Comparison of ENCODE assay signal across 9 mouse cellular contexts in the genomic region with DNA sequence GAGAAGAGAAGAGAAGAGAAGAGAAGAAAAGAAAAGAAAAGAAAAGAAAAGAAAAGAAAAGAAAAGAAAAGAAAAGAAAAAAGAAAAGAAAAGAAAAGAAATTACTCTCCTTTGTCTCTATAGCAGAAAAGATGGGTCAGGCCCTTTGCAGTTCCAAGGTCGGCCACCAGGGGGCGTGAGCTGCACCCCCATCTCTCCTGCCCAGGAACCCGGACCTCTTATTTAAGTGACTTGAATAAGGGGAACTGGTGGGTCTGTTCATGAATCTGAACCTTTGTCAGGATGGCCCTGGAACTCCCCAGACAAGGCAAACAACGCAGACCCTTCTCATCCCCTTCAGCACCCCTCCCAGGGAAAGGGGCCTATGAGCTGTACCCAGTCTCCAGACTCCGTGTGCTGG. TPM values are rescaled to one million over a fixed set of nuclear protein-coding genes. Genes with fewer than 3 reads are reported as not detected.
A peak's percentile ranks its signal among the peaks of the same experiment; 100 is the strongest.
DNase-seq lines count a peak whose midpoint lies in the region; ATAC-seq and TF ChIP-seq lines count a peak whose summit lies in the region.
"Had no signal": no experiment of that assay in that cellular context is flagged by ENCODE, and none has a peak within 500 bp of the region (broad histone marks: within the 10 kb centered on the region; RNA-seq: fewer than 3 reads in every experiment).

No protein-coding gene starts in this region.

- DNase-seq in CD8-positive naive resting alpha-beta T cell, adult 2 months (ENCODE audit: low read depth in 2 of 2, low spot score in 2 of 2) = peak; percentile 67 to 68
- DNase-seq in forebrain, embryonic 14.5 days (ENCODE audit: low spot score) = no peak
- DNase-seq in Muller cell, postnatal 12 days (ENCODE audit: inconsistent ontology term) = no peak

- no peak overlapping the region for H3K27ac ChIP-seq in intestine, postnatal 0 days (ENCODE audit: low read depth, low read length)
- no peak overlapping the region for H3K27ac ChIP-seq in intestine, embryonic 15.5 days
- H3K27ac ChIP-seq in bone marrow, adult 2 months (ENCODE audit: control insufficient read depth, insufficient read depth, low read depth, low read length, poor library complexity) = no peak overlapping the region
- no peak overlapping the region for H3K27ac ChIP-seq in olfactory bulb, adult 2 months (ENCODE audit: insufficient read depth, low read depth, low read length)
- no peak overlapping the region for H3K27ac ChIP-seq in forebrain, embryonic 14.5 days (ENCODE audit: low read depth, low read length)
- no peak overlapping the region for H3K27ac ChIP-seq in midbrain, embryonic 13.5 days

- TF ChIP-seq POLR2A in bone marrow, adult 2 months (IDR thresholded peaks at IDR 0.05; ENCODE audit: borderline replicate concordance, control insufficient read depth, low read depth, low read length) = no peak
- no peak for TF ChIP-seq POLR2A in olfactory bulb, adult 2 months (IDR thresholded peaks at IDR 0.05; ENCODE audit: insufficient read depth, low read depth, low read length)

- H3K36me3 ChIP-seq in intestine, postnatal 0 days (ENCODE audit: control insufficient read depth, insufficient read depth) = no peaks in the 10 kb centered on the region
- H3K36me3 ChIP-seq in intestine, embryonic 15.5 days = no peaks in the 10 kb centered on the region
- H3K36me3 ChIP-seq in forebrain, embryonic 14.5 days (ENCODE audit: control insufficient read depth, insufficient read depth, low read length) = no peaks in the 10 kb centered on the region
- H3K36me3 ChIP-seq in midbrain, embryonic 13.5 days = no peaks in the 10 kb centered on the region

- H3K4me2 ChIP-seq in intestine, postnatal 0 days (replicated peaks; ENCODE audit: low read depth) = no peak overlapping the region
- H3K4me2 ChIP-seq in intestine, embryonic 15.5 days (replicated peaks) = no peak overlapping the region
- no peak overlapping the region for H3K4me2 ChIP-seq in forebrain, embryonic 14.5 days (ENCODE audit: low read length)
- H3K4me2 ChIP-seq in midbrain, embryonic 13.5 days (replicated peaks) = no peak overlapping the region

- no peak overlapping the region for H3K4me3 ChIP-seq in intestine, postnatal 0 days (ENCODE audit: low read depth, low read length)
- H3K4me3 ChIP-seq in intestine, embryonic 15.5 days (replicated peaks) = no peak overlapping the region
- H3K4me3 ChIP-seq in bone marrow, adult 2 months (replicated peaks; ENCODE audit: control insufficient read depth, low read depth, low read length) = no peak overlapping the region
- no peak overlapping the region for H3K4me3 ChIP-seq in olfactory bulb, adult 2 months (ENCODE audit: insufficient read depth, low read depth, low read length)
- no peak overlapping the region for H3K4me3 ChIP-seq in forebrain, embryonic 14.5 days (ENCODE audit: low read depth, low read length)
- H3K4me3 ChIP-seq in midbrain, embryonic 13.5 days (replicated peaks) = no peak overlapping the region

- peak; percentile 66 for TF ChIP-seq CTCF in intestine, postnatal 0 days (IDR thresholded peaks at IDR 0.05; ENCODE audit: low read depth)
- TF ChIP-seq CTCF in bone marrow, adult 2 months (IDR thresholded peaks at IDR 0.05; ENCODE audit: control insufficient read depth, insufficient read depth, low read length) = peak; percentile 65; the same call in 1 of the 2 replicates
- TF ChIP-seq CTCF in olfactory bulb, adult 2 months (IDR thresholded peaks at IDR 0.05; ENCODE audit: insufficient read depth, low read depth, low read length) = peak; percentile 42; the same call in 1 of the 2 replicates

- H3K9ac ChIP-seq in intestine, postnatal 0 days (ENCODE audit: low read depth, low read length) = no peak overlapping the region
- no peak overlapping the region for H3K9ac ChIP-seq in intestine, embryonic 15.5 days
- no peak overlapping the region for H3K9ac ChIP-seq in forebrain, embryonic 14.5 days (ENCODE audit: low read length)
- no peak overlapping the region for H3K9ac ChIP-seq in midbrain, embryonic 13.5 days (replicated peaks)

- no peaks in the 10 kb centered on the region for H3K4me1 ChIP-seq in intestine, postnatal 0 days (replicated peaks; ENCODE audit: control insufficient read depth, insufficient read depth, low read length)
- no peaks in the 10 kb centered on the region for H3K4me1 ChIP-seq in intestine, embryonic 15.5 days (replicated peaks)
- H3K4me1 ChIP-seq in bone marrow, adult 2 months (ENCODE audit: control insufficient read depth, insufficient read depth, low read length) = no peaks in the 10 kb centered on the region; the same call in 1 of the 2 replicates
- no peaks in the 10 kb centered on the region for H3K4me1 ChIP-seq in olfactory bulb, adult 2 months (ENCODE audit: control insufficient read depth, insufficient read depth, low read length)
- no peaks in the 10 kb centered on the region for H3K4me1 ChIP-seq in forebrain, embryonic 14.5 days (ENCODE audit: control insufficient read depth, insufficient read depth, low read length)
- H3K4me1 ChIP-seq in midbrain, embryonic 13.5 days (replicated peaks) = 0 out of 2 replicates have a peak, but pooled peaks cover 3% of the 10 kb centered on the region

- 0 out of 2 replicates have a peak, but pooled peaks cover 3% of the 10 kb centered on the region for H3K27me3 ChIP-seq in intestine, postnatal 0 days (replicated peaks; ENCODE audit: control insufficient read depth, insufficient read depth, low read length)
- no peaks in the 10 kb centered on the region for H3K27me3 ChIP-seq in intestine, embryonic 15.5 days (replicated peaks)
- H3K27me3 ChIP-seq in forebrain, embryonic 14.5 days (replicated peaks; ENCODE audit: control insufficient read depth, insufficient read depth, low read length) = no peaks in the 10 kb centered on the region
- peaks cover 27% of the 10 kb centered on the region for H3K27me3 ChIP-seq in midbrain, embryonic 13.5 days

- no peak for ATAC-seq in intestine, postnatal 0 days
- no peak for ATAC-seq in intestine, embryonic 15.5 days
- ATAC-seq in forebrain, embryonic 14.5 days = no peak
- no peak for ATAC-seq in midbrain, embryonic 13.5 days

- H3K9me3 ChIP-seq in intestine, postnatal 0 days (ENCODE audit: control insufficient read depth) = no peaks in the 10 kb centered on the region
- no peaks in the 10 kb centered on the region for H3K9me3 ChIP-seq in intestine, embryonic 15.5 days
- no peaks in the 10 kb centered on the region for H3K9me3 ChIP-seq in forebrain, embryonic 14.5 days (replicated peaks; ENCODE audit: control insufficient read depth, low read length)
- H3K9me3 ChIP-seq in midbrain, embryonic 13.5 days = no peaks in the 10 kb centered on the region

- WGBS in intestine, postnatal 0 days = 38% methylated on average over 5 of the region's 5 CpGs
- WGBS in intestine, embryonic 15.5 days = 41% methylated on average over 5 of the region's 5 CpGs
- WGBS in bone marrow, adult 2 months = 41% methylated on average over 5 of the region's 5 CpGs
- 40% methylated on average over 5 of the region's 5 CpGs for WGBS in olfactory bulb, adult 2 months
- 41% methylated on average over 5 of the region's 5 CpGs for WGBS in forebrain, embryonic 14.5 days
- WGBS in midbrain, embryonic 13.5 days = 38% methylated on average over 5 of the region's 5 CpGs

RNA-seq across cellular contexts. Expression of a gene that starts 7.5 kb away (rescaled TPM):
- polyA plus RNA-seq in intestine, postnatal 0 days (2015; fragmentation: Nextera tagmentation; extraction: Ambion mirVana) = 21.2 and 21.5 TPM in 2 replicates
- polyA plus RNA-seq in intestine, embryonic 15.5 days (2015; fragmentation: Nextera tagmentation; extraction: Ambion mirVana) = 14.0 and 18.0 TPM in 2 replicates
- polyA plus RNA-seq in bone marrow, adult 2 months (2011; ENCODE audit: insufficient read depth, insufficient read length, low replicate concordance, missing spikeins) = 11.6 and 13.0 TPM in 2 replicates
- polyA plus RNA-seq in olfactory bulb, adult 2 months (2012; ENCODE audit: insufficient read depth, insufficient read length, low replicate concordance, missing spikeins) = not detected in 2 replicates
- 2.2 and 3.2 TPM in 2 replicates for polyA plus RNA-seq in forebrain, embryonic 14.5 days (2014; fragmentation: Nextera tagmentation; extraction: Ambion mirVana)
- 6.8 and 9.5 TPM in 2 replicates for polyA plus RNA-seq in midbrain, embryonic 13.5 days (2015; fragmentation: Nextera tagmentation; extraction: Ambion mirVana)

RNA-seq across cellular contexts. Expression of a gene that starts 11.3 kb away (rescaled TPM):
- not detected in 2 replicates for polyA plus RNA-seq in intestine, postnatal 0 days (2015; fragmentation: Nextera tagmentation; extraction: Ambion mirVana)
- polyA plus RNA-seq in intestine, embryonic 15.5 days (2015; fragmentation: Nextera tagmentation; extraction: Ambion mirVana) = not detected in 2 replicates
- 1.9 and 5.2 TPM in 2 replicates for polyA plus RNA-seq in bone marrow, adult 2 months (2011; ENCODE audit: insufficient read depth, insufficient read length, low replicate concordance, missing spikeins)
- not detected in 2 replicates for polyA plus RNA-seq in olfactory bulb, adult 2 months (2012; ENCODE audit: insufficient read depth, insufficient read length, low replicate concordance, missing spikeins)
- not detected in 2 replicates for polyA plus RNA-seq in forebrain, embryonic 14.5 days (2014; fragmentation: Nextera tagmentation; extraction: Ambion mirVana)
- polyA plus RNA-seq in midbrain, embryonic 13.5 days (2015; fragmentation: Nextera tagmentation; extraction: Ambion mirVana) = 0.32 TPM in 1 of 2 replicates, not detected in the other
- polyA plus RNA-seq: embryonic facial prominence, embryonic 11.5 days had no signal

RNA-seq across cellular contexts. Expression of a gene that starts 33.6 kb away (rescaled TPM):
- polyA plus RNA-seq in intestine, postnatal 0 days (2015; fragmentation: Nextera tagmentation; extraction: Ambion mirVana) = 0.04 TPM in 1 of 2 replicates, not detected in the other
- 0.08 TPM in 1 of 2 replicates, not detected in the other for polyA plus RNA-seq in intestine, embryonic 15.5 days (2015; fragmentation: Nextera tagmentation; extraction: Ambion mirVana)
- not detected in 2 replicates for polyA plus RNA-seq in bone marrow, adult 2 months (2011; ENCODE audit: insufficient read depth, insufficient read length, low replicate concordance, missing spikeins)
- polyA plus RNA-seq in olfactory bulb, adult 2 months (2012; ENCODE audit: insufficient read depth, insufficient read length, low replicate concordance, missing spikeins) = not detected in 2 replicates
- polyA plus RNA-seq in forebrain, embryonic 14.5 days (2014; fragmentation: Nextera tagmentation; extraction: Ambion mirVana) = 3.5 and 5.1 TPM in 2 replicates
- polyA plus RNA-seq in midbrain, embryonic 13.5 days (2015; fragmentation: Nextera tagmentation; extraction: Ambion mirVana) = 44.6 and 55.0 TPM in 2 replicates

RNA-seq across cellular contexts. Expression of a gene that starts 38.4 kb away (rescaled TPM):
- polyA plus RNA-seq in intestine, postnatal 0 days (2015; fragmentation: Nextera tagmentation; extraction: Ambion mirVana) = 63.6 and 67.2 TPM in 2 replicates
- 49.8 and 50.2 TPM in 2 replicates for polyA plus RNA-seq in intestine, embryonic 15.5 days (2015; fragmentation: Nextera tagmentation; extraction: Ambion mirVana)
- polyA plus RNA-seq in bone marrow, adult 2 months (2011; ENCODE audit: insufficient read depth, insufficient read length, low replicate concordance, missing spikeins) = 2.3 and 9.9 TPM in 2 replicates
- polyA plus RNA-seq in olfactory bulb, adult 2 months (2012; ENCODE audit: insufficient read depth, insufficient read length, low replicate concordance, missing spikeins) = not detected in 2 replicates
- polyA plus RNA-seq in forebrain, embryonic 14.5 days (2014; fragmentation: Nextera tagmentation; extraction: Ambion mirVana) = 14.8 and 16.2 TPM in 2 replicates
- 25.1 and 29.3 TPM in 2 replicates for polyA plus RNA-seq in midbrain, embryonic 13.5 days (2015; fragmentation: Nextera tagmentation; extraction: Ambion mirVana)

RNA-seq across cellular contexts. Expression of a gene that starts 45.9 kb away (rescaled TPM):
- polyA plus RNA-seq in intestine, postnatal 0 days (2015; fragmentation: Nextera tagmentation; extraction: Ambion mirVana) = 4.1 and 4.4 TPM in 2 replicates
- 6.2 and 6.6 TPM in 2 replicates for polyA plus RNA-seq in intestine, embryonic 15.5 days (2015; fragmentation: Nextera tagmentation; extraction: Ambion mirVana)
- 18.8 and 45.1 TPM in 2 replicates for polyA plus RNA-seq in bone marrow, adult 2 months (2011; ENCODE audit: insufficient read depth, insufficient read length, low replicate concordance, missing spikeins)
- polyA plus RNA-seq in olfactory bulb, adult 2 months (2012; ENCODE audit: insufficient read depth, insufficient read length, low replicate concordance, missing spikeins) = not detected in 2 replicates
- 0.67 and 1.5 TPM in 2 replicates for polyA plus RNA-seq in forebrain, embryonic 14.5 days (2014; fragmentation: Nextera tagmentation; extraction: Ambion mirVana)
- polyA plus RNA-seq in midbrain, embryonic 13.5 days (2015; fragmentation: Nextera tagmentation; extraction: Ambion mirVana) = 2.3 and 2.4 TPM in 2 replicates

Comparison
In these comparisons a context has a peak if more than half of its experiments do, and no peak if none do; other contexts are left out.
1. DNase-seq: peak in CD8-positive naive resting alpha-beta T cell, adult 2 months (2 of 2); none in forebrain, embryonic 14.5 days (single experiment) and Muller cell, postnatal 12 days (single experiment).
2. Peak in every context shown above with its lines, with median percentiles within 50 percentile points of each other: CTCF ChIP-seq.